Mouse (Mus musculus) adrenal gland, adult 18-20 months (tissue): ENCODE data around the gene Tmem259. TPM values are rescaled to one million over a fixed set of nuclear protein-coding genes. Genes with fewer than 3 reads are reported as not detected.
A peak's percentile ranks its signal among the peaks of the same experiment; 100 is the strongest.

ENCODE experiments used
- DNase-seq, 2 experiments: peaks; one replicate each; pipeline ENCODE4 v3.0.0; 2021 to 2022; ENCODE audit warnings: low spot score in 2 of 2
- long read RNA-seq, 2 experiments: library from polyadenylated mRNA; stranded (forward); transcript quantifications; one replicate each; pipeline ENCODE4 v2.0.0; 2021
- total RNA-seq, 2 experiments: library from RNA; stranded (reverse); gene quantifications; 1 replicate in 1 of 2; 2 replicates in 1 of 2; pipeline ENCODE4 v1.2.3; 2021

The Tmem259 gene
- total RNA-seq: 100 to 1,000 TPM; 140 to 144 TPM
- long read RNA-seq, experiment 1, transcript Tmem259-201 (11 exons, 2,225 nt): major isoform, 26 of 51 reads
- long read RNA-seq, experiment 1, transcript Tmem259-202 (10 exons, 1,767 nt): minor isoform, 7 of 51 reads
- long read RNA-seq, experiment 1, partial matches to known transcripts: 4 of 51 reads
- long read RNA-seq, experiment 1, other reads (novel, unspliced or antisense): 14 of 51 reads
- long read RNA-seq, experiment 2, transcript Tmem259-202 (10 exons, 1,767 nt): minor isoform, 19 of 171 reads
- long read RNA-seq, experiment 2, transcript Tmem259-201 (11 exons, 2,225 nt): major isoform, 73 of 171 reads
- long read RNA-seq, experiment 2, partial matches to known transcripts: 48 of 171 reads
- long read RNA-seq, experiment 2, other reads (novel, unspliced or antisense): 30 of 171 reads

DNA sequence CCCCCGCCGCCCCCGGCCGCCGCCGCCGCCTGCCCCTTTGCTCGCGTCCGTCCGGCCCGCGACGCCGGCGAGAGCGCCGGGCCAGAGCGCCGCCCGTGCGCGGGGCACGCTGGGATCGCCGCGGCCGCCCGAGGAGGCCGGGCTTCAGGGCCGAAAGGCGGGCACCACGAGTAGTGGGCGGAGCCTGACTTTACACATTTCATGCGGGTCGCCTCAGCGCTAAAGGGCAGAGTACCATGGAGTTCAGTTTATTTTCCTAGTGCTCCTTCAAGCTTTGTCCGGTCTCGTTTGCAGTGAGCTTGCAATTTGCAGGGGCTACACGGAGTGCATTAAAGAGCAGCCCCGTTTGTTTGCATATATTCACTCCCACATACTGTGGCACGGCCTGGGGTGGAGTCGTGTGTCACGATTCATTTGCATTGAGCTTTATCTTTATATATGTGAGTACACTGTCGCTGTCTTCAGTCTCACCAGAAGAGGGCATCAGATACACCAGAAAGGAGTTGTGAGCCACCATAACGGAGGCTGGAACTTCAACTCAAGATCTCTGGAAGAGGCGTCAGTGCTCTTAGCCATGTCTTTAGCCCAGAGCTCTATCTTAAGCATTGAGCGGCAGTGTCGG, at the start of gene Tmem259:
Tmem259 (minus strand) TSS at position 136 of the 622 bp plus-strand sequence.
- DNase-seq: peak; percentile 81 to 85

- peak; percentile 66 to 67 for DNase-seq
Measured at GRCm38 (mm10) chr10:80032799-80033480, 48.8 kb upstream of the Tmem259 start.

GRCm38 (mm10) chr10:80030736-80031135, 46.6 kb upstream of the Tmem259 start:
- no peak for DNase-seq

DNA sequence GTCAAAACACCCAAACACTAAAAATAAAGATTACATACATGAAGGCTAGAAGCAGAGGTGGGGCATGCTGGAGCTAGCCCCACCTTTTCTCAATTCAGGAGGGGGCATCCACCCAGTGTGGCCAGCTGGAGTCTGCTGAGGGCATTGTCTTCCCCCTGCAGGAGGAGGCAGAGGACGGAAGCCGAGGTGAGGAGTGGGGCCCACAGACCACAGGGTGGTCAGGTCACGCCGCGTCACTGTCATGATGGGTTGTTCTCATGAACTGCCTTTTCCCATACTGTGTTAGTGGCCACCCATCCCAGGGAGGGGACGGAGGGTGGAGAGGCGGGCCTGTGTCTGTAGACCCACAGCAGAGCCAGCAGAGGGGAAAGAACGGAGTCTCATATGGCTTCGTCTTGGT, 46.1 kb upstream of the Tmem259 start:
- DNase-seq: no peak

DNA sequence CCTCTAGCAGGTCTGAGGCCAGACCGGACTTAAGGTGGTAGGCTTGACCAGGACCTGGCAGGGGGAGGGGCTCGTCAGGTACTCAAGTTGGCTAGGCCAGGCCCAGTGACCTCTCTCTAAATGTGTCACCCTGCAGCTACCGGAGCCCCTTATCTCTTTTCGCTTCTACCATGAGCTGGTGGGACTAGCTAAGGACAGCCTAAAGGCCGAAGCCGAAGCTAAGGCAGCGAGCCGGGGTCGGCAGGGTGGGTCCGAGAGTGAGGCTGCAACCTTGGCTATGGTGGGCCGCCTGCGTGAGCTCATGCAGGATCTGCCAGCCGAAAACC, 44.4 kb upstream of the Tmem259 start:
- DNase-seq: no peak

- DNase-seq: no peak
Measured at GRCm38 (mm10) chr10:80027681-80028520, 43.8 kb upstream of the Tmem259 start.

DNA sequence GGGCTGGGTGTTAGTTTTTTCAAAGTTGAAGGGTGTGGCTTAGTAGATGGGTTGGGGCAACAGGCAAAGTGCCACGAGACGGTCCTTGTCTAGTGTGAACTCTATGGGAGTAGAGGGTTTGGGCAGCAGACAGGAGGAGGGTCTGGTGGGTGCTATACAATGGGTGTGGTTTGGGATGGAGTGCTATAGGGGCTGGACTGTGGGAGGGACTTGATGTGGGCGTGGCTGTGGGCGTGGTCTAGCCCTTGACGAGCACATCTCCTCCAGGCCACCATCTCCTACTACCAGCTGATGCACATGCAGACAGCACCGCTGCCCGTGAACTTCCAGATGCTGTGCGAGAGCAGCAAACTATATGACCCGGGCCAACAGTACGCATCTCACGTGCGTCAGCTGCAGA, 41.8 kb upstream of the Tmem259 start:
- DNase-seq: no peak

- no peak for DNase-seq
Measured at GRCm38 (mm10) chr10:80025463-80025862, 41.3 kb upstream of the Tmem259 start.

DNA sequence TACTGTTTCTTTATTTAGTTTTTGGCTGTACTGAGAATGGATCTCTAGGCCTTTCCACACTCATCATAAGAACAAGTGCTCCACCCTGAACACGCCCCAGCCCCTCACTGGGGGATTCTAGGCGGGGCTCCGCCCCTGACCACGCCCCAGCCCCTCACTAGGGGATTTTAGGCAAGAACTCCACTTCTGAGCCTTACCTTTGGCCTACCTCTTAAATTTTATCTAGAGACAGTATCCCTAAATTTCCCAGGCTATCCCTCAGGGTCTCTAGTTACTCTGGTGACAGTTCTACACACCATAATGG, 40.9 kb upstream of the Tmem259 start:
- no peak for DNase-seq

- DNase-seq: no peak
Measured at GRCm38 (mm10) chr10:80024229-80025043, 40.3 kb upstream of the Tmem259 start.

- DNase-seq: no peak
Measured at GRCm38 (mm10) chr10:80023758-80024157, 39.6 kb upstream of the Tmem259 start.

DNA sequence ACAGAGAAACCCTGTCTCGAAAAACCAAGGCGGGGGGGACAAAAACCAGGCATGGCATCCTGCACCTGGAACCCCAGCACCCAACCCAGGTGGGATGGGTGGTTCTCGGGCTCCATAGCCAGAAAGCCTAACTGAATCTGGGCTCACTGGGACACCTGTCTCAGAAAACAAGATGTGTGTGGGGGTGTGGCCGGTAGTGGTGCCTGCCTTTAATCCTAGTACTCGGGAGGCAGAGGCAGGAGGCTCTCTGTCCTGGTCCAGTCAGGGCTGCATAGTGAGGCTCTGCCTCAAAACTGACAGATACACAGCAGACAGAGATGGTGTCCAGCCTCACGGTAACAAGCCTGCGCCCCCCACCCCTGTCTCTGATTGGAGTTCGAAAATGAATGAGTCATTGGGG, 38.7 kb upstream of the Tmem259 start:
- no peak for DNase-seq

- DNase-seq: no peak
Measured at GRCm38 (mm10) chr10:80022164-80022563, 38.0 kb upstream of the Tmem259 start.

DNA sequence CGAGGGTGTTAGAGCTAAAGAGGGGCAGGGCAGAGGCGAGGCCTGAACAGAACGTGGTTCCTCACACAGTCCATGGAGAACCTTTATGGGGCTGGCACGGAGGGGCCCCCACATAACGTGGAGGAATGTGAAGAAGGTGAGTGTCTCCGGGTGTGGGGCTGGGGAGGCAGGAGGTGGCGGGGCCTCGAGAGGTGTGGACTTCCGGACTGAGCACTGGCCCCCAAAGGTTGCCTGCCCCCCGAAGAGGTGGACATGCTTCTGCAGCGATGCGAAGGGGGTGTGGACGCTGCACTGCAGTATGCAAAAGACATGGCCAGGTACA, 37.2 kb upstream of the Tmem259 start:
- no peak for DNase-seq

GRCm38 (mm10) chr10:80020603-80021319, 36.6 kb upstream of the Tmem259 start:
- no peak for DNase-seq

GRCm38 (mm10) chr10:80020191-80020590, 36.1 kb upstream of the Tmem259 start:
- no peak for DNase-seq

DNA sequence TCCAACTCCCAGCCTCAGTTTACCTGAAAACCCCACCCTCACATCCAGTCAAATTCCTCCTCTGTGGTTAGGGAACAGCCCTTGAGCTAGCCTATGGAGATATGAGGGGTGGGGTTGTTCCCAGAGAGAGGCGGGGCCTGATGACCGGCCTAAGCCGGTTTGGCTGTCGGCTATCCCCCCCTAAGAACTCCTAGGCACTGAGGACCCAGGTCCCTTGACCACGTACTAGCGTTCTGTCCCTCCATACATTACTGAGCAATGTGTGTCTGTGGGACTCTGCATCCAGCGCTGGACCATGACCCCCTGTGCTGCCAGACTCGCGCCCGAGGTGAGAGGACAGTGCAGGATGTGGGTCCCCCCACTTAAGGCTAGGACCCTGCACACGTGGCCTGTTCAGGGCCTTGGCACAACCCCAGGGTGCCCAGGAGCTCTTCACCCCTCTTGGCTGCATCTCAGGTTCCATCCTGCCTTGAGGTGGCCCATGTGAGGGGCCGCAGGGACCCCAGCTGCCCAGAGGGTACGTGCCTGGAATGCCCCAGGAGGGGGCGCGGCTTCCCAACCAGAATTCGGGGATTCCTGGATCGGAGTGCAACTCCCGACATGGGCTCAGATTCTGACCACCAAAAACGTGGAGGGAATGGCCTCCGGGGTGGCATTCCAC, 35.5 kb upstream of the Tmem259 start:
- no peak for DNase-seq

- no peak for DNase-seq
Measured at GRCm38 (mm10) chr10:80018739-80019297, 34.7 kb upstream of the Tmem259 start.

- DNase-seq: no peak
Measured at GRCm38 (mm10) chr10:80017771-80018170, 33.6 kb upstream of the Tmem259 start.
